Mouse (Mus musculus) heart, adult 9 months (tissue): ENCODE results near the gene Zfp966.
"Not testable (repeated sequence)": the region's sequence is repeated elsewhere in the genome, so short reads cannot be mapped to it uniquely, and the experiment has no call there.

Experiments
- DNase-seq, 2 experiments: peaks; one replicate each; pipeline ENCODE4 v3.0.0; 2022; ENCODE audit warnings: low spot score in 2 of 2

Zfp966 gene

GRCm38 (mm10) chr2:175931000-175931399 lies at the start of gene Zfp966:
Zfp966 (minus strand) TSS chr2:175931100.
- DNase-seq = not testable (repeated sequence)

DNA sequence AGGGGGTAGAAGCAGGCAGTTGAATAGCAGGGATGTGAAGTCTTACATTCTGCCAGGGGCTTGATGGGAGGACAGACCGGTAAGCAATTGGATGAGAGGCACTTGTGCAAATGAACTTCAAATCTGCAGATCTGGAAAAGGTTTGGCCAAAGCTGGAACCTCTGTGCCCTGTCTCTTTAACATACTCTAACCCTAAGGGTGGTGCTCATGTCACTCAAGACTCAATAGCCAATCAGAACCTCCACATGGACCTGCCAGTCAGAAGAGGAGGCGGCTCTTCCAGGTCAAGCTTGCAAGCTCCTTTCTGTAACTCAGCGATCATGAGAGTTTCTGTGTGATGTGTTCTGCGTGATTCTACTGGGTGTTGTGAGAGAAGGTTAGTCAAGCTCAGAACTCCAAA lies 34.1 kb upstream of the Zfp966 start, which contains the start of gene Gm2026:
TSS of gene Gm2026 (plus strand) at position 301 of the 400 bp plus-strand sequence.
- DNase-seq = not testable (repeated sequence)

- not testable (repeated sequence) for DNase-seq
These were observed 61.9 kb downstream of the Zfp966 start, which contains the start of gene Gm6710 for GRCm38 (mm10) chr2:175869024-175869423. Gm6710 (plus strand) TSS chr2:175869219.
